Mouse (Mus musculus) brown adipose tissue, adult 24 weeks (tissue): ENCODE measurements around the gene Wars. TPM values are rescaled to one million over a fixed set of nuclear protein-coding genes. Genes with fewer than 3 reads are reported as not detected.

Experiments used
- H3K27ac ChIP-seq: fragments of 200-500 bp; replicated peaks from 2 replicates; pipeline ENCODE4 v1.5.1; 2012; ENCODE audit warnings: low read depth, mild to moderate bottlenecking, low read length
- H3K4me1 ChIP-seq: fragments of 200-500 bp; 2 replicates; pipeline ENCODE4 v1.6.1; 2012; ENCODE audit warnings: low read length, mixed read lengths; ENCODE audit not compliant: control insufficient read depth, insufficient read depth, insufficient read length
- H3K4me3 ChIP-seq: fragments of 200-500 bp; 2 replicates; pipeline ENCODE4 v1.5.1; 2012; ENCODE audit warnings: low read depth, mild to moderate bottlenecking, low read length, moderate library complexity; ENCODE audit not compliant: insufficient read depth
- polyA plus RNA-seq: library from polyadenylated mRNA; stranded (reverse); fragments of >200 nt; gene quantifications from 2 replicates; pipeline ENCODE4 v1.2.4, GENCODE M21; 2012; ENCODE audit not compliant: missing spikeins, insufficient read depth, insufficient read length

Wars gene
- polyA plus RNA-seq, 1 experiment, result 26.0 TPM

GRCm38 (mm10) chr12:108892989-108893714, 822 bp downstream of the Wars start, which contains the start of gene Wdr25:
Gene Wdr25 (plus strand): TSS chr12:108893631.
- Histone ChIP-seq H3K4me3 (peak within 1 kb of the TSS; percentile 76), H3K4me1 (peaks cover 4% of the 10 kb centered on the region; the same call in 1 of the 2 replicates), H3K27ac (peak within 1 kb of the TSS; percentile 80)

- no peak overlapping the region for H3K4me3 ChIP-seq
- peaks cover 8% of the 10 kb centered on the region for H3K4me1 ChIP-seq
- H3K27ac ChIP-seq, result no peak overlapping the region
These were observed 5.3 kb downstream of the Wars start for GRCm38 (mm10) chr12:108888632-108889031.

GRCm38 (mm10) chr12:108887077-108887476, 6.9 kb downstream of the Wars start:
- Histone ChIP-seq H3K4me1 (peaks cover 4% of the 10 kb centered on the region), H3K27ac (peak overlapping the region; percentile 2; the same call in 1 of the 2 replicates), H3K4me3 (no peak overlapping the region)

GRCm38 (mm10) chr12:108885906-108886305, 8.1 kb downstream of the Wars start:
- Histone ChIP-seq H3K4me3 (no peak overlapping the region), H3K27ac (peak overlapping the region; percentile 79), H3K4me1 (peaks cover 4% of the 10 kb centered on the region)

- Histone ChIP-seq H3K27ac (no peak overlapping the region), H3K4me1 (peaks cover 4% of the 10 kb centered on the region), H3K4me3 (no peak overlapping the region)
These were observed 11.2 kb downstream of the Wars start for GRCm38 (mm10) chr12:108882776-108883175.

GRCm38 (mm10) chr12:108881192-108881591, 12.8 kb downstream of the Wars start:
- Histone ChIP-seq H3K4me3 (no peak overlapping the region), H3K4me1 (peaks cover 4% of the 10 kb centered on the region), H3K27ac (no peak overlapping the region)

GRCm38 (mm10) chr12:108880606-108881005, 13.4 kb downstream of the Wars start:
- H3K4me3 ChIP-seq, result no peak overlapping the region
- H3K27ac ChIP-seq, result no peak overlapping the region
- H3K4me1 ChIP-seq, result peaks cover 3% of the 10 kb centered on the region

GRCm38 (mm10) chr12:108879138-108879537, 14.8 kb downstream of the Wars start:
- Histone ChIP-seq H3K27ac (no peak overlapping the region), H3K4me1 (no peaks in the 10 kb centered on the region)

GRCm38 (mm10) chr12:108873122-108873521, 20.9 kb downstream of the Wars start:
- H3K4me3 ChIP-seq, result no peak overlapping the region

More at GRCm38 (mm10) chr12:108879138-108879537, 14.8 kb downstream of the Wars start:
- no peak overlapping the region for H3K4me3 ChIP-seq

GRCm38 (mm10) chr12:108869575-108869974, 24.4 kb downstream of the Wars start:
- H3K4me3 ChIP-seq, result no peak overlapping the region
- H3K4me1 ChIP-seq, result peaks cover 1% of the 10 kb centered on the region; the same call in 1 of the 2 replicates
- no peak overlapping the region for H3K27ac ChIP-seq

More at GRCm38 (mm10) chr12:108873122-108873521, 20.9 kb downstream of the Wars start:
- Histone ChIP-seq H3K4me1 (no peaks in the 10 kb centered on the region), H3K27ac (no peak overlapping the region)

- Histone ChIP-seq H3K4me1 (peaks cover 2% of the 10 kb centered on the region; the same call in 1 of the 2 replicates), H3K27ac (peak overlapping the region; percentile 48), H3K4me3 (no peak overlapping the region)
These were observed 28.9 kb downstream of the Wars start for GRCm38 (mm10) chr12:108865007-108865494.

GRCm38 (mm10) chr12:108858486-108858885, 35.5 kb downstream of the Wars start:
- Histone ChIP-seq H3K27ac (no peak overlapping the region), H3K4me3 (no peak overlapping the region), H3K4me1 (no peaks in the 10 kb centered on the region)

- Histone ChIP-seq H3K27ac (no peak overlapping the region), H3K4me1 (no peaks in the 10 kb centered on the region), H3K4me3 (no peak overlapping the region)
These were observed 36.3 kb downstream of the Wars start for GRCm38 (mm10) chr12:108857589-108858184.

- no peaks in the 10 kb centered on the region for H3K4me1 ChIP-seq
- H3K4me3 ChIP-seq, result no peak overlapping the region
- no peak overlapping the region for H3K27ac ChIP-seq
These were observed 36.9 kb downstream of the Wars start for GRCm38 (mm10) chr12:108857109-108857508.

GRCm38 (mm10) chr12:108856186-108856585, 37.8 kb downstream of the Wars start:
- Histone ChIP-seq H3K27ac (no peak overlapping the region), H3K4me3 (no peak overlapping the region), H3K4me1 (peaks cover 6% of the 10 kb centered on the region; the same call in 1 of the 2 replicates)
